Mouse (Mus musculus): ENCODE data around the gene Asphd2.

Asphd2 gene

DNA sequence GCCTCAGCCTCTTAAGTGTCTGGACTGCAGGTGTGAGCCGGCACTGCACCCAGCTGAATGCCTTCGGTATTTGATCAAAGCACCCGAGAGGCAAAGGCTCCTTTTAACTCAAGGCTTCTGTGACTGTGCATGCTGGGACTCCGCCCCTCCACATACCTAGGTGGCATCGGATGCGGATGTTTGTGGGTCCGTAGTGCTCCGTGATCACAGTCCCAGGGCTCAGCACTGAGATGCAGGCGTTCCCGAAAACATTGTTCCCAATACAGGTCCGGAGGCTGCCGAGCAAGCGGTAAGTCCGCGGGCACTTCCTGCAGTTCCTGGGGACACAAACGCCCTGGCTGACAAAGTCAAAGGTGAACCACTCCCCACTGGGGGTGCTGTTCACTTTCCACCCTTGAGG is 3.7 kb downstream of the Asphd2 start:
- DNase-seq (ENCODE audit: low read depth) = no peak

DNA sequence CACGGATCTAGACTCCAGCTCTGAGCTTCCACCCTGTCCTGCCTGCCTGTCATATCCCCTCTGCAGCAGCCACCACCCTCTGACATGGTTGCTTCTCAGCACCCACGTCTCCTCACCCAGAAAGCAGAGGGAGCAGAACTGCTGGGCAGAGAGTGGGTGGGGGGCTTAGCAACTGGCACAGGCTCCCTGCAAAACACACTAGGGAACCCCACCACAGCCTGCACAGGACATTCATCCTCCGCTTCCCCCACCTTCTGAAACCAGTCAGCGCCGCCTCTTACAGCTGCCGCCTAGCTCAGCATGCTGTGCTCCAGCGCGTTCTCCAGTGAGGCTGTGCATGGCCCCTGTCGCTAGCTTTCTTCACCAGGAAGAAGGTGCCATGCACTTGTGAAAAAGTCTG is 5.3 kb downstream of the Asphd2 start:
- DNase-seq (ENCODE audit: low read depth) = no peak

DNA sequence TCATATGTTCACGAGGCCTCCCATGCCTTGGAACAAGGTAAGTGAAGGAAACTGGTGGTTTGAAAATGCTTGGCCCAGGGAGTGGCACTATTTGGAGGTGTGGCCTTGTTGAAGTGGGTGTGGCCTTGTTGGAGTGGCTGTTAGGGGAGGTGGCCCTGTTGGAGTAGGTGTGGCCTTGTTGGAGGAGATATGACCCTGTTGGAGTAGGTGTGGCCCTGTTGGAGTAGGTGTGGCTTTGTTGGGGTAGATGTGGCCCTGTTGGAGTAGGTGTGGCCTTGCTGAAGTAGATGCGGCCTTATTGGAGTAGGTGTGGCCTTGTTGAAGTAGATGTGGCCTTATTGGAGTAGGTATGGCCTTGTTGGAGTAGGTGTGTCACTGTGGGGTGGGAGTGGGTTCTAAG is 8.7 kb downstream of the Asphd2 start:
- DNase-seq (ENCODE audit: low read depth) = no peak

DNA sequence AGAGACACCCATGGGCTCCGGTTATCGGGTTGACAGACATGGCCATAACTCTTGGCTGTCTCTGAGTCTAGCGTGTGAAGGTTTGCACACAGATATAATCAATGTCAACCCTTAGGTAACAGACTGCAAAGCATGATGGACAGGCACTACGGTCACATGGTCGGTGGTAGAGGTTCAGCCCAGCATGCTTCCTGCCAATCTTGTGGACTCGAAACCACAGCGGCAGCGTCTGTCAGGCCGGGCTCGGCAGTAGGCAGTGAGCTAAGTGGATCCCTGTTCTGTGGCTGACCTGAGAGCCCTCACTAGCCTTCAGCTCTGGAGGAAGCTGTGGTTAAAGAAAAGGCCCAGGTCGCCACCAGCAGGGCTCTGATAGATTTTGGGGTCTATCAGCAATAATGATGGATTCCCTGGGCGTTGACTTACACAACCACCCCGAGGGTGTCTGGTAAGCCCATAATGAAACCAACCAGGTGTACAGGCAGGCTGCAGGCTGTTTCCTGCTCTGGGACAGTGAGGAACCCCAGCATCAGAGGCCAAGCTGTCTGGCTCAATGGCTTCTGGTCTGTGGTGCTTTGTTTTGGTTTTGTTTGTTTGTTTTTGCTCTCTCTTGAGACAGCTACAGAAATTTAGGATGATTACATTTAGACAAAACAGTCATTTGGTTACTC is 9.7 kb downstream of the Asphd2 start:
- DNase-seq (ENCODE audit: low read depth) = no peak

GRCm38 (mm10) chr5:112382641-112383330 is 11.9 kb downstream of the Asphd2 start:
- no peak for DNase-seq (ENCODE audit: low read depth)

- DNase-seq (ENCODE audit: low read depth) = no peak
Measured at GRCm38 (mm10) chr5:112382042-112382441, 12.6 kb downstream of the Asphd2 start.

DNA sequence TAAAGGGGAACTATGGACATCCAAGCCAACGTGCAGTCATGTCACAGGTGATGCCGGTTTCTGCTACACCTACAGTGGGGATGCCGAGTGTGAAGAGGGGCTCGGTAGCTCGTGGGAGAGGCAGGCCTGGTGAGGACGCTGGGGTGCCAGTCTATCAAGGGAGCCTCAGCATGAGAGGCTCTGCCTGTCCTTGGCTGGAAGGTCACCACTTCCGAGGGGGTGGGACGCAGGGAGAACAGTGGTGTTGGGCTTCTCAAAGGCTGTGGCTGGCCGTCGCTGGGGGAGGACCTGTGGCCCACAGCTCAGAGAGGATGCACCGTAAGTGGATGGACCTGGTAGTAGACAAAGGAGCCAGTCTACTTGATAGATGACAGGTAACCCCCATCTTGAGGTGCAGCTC is 13.5 kb downstream of the Asphd2 start:
- DNase-seq (ENCODE audit: low read depth) = no peak

- no peak for DNase-seq (ENCODE audit: low read depth)
Measured at GRCm38 (mm10) chr5:112378716-112379115, 15.9 kb downstream of the Asphd2 start.

- DNase-seq (ENCODE audit: low read depth) = no peak
Measured at GRCm38 (mm10) chr5:112377380-112377779, 17.3 kb downstream of the Asphd2 start.

DNA sequence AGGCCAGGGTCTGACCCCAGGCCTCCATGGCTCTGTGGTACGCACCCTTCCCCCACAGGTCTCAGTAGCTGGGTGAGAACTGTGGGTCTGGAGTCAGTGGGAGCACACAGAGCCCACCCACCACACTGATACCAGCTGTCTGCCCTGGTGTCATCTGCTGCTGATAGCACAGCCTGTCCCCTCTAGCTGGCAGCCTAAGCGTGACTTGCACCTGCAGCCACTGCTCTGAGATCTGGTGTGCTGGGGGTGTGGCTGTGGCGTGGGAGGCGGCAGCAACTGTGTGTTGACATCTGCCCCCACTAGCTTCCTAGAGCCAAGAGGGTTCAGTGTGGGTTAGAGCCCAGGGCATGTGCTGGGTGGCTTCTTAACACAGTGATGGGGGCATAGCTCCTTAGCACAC is 18.6 kb downstream of the Asphd2 start:
- DNase-seq (ENCODE audit: low read depth) = no peak

DNA sequence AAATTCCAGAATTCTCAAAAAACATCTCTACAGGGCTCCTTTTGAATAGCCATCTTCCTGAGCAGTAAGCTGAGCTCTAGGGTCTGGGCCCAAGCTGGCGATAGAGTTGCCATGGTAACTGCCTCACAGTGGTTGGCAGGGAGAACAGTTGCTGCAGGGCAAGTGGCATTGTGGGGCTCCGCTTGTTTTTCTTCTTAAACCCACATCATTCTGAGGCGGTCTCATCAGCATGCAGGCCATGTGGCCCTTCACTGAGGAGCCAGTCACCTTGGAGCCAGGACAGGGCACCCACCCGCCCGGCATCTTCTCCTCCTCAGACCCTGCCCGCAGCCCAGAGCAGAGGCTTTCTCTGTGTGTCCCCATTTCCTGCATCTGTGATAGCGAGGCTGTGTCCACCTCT is 22.7 kb downstream of the Asphd2 start:
- no peak for DNase-seq (ENCODE audit: low read depth)

GRCm38 (mm10) chr5:112370236-112370813 is 24.3 kb downstream of the Asphd2 start:
- no peak for DNase-seq (ENCODE audit: low read depth)

GRCm38 (mm10) chr5:112369326-112369725 is 25.3 kb downstream of the Asphd2 start:
- DNase-seq (ENCODE audit: low read depth) = no peak

DNA sequence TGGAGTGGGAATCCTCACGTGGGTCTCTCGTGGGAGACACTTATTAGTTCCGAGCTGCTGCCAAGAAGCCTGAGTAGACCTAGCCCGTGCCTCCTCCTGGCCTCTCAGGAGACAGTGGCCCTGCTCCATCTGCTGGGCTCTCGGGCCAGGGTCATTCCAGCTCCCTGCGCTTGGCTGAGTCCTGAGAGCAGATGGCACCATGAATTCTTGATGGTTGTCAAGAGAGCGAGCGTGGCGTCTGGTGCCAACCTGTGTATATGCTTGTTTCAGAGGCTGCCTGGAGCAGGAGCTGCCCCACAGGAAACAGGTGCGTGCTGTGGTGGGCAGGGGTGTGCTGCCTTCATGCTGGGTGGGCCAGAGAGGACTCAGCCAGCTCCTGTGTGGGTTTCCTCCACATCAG is 26.0 kb downstream of the Asphd2 start:
- no peak for DNase-seq (ENCODE audit: low read depth)

GRCm38 (mm10) chr5:112367929-112368328 is 26.7 kb downstream of the Asphd2 start:
- DNase-seq (ENCODE audit: low read depth) = no peak

- no peak for DNase-seq (ENCODE audit: low read depth)
Measured at GRCm38 (mm10) chr5:112367338-112367737, 27.3 kb downstream of the Asphd2 start.

- no peak for DNase-seq (ENCODE audit: low read depth)
Measured at GRCm38 (mm10) chr5:112366879-112367278, 27.8 kb downstream of the Asphd2 start.

- no peak for DNase-seq (ENCODE audit: low read depth)
Measured at GRCm38 (mm10) chr5:112364184-112364797, 30.4 kb downstream of the Asphd2 start.

DNA sequence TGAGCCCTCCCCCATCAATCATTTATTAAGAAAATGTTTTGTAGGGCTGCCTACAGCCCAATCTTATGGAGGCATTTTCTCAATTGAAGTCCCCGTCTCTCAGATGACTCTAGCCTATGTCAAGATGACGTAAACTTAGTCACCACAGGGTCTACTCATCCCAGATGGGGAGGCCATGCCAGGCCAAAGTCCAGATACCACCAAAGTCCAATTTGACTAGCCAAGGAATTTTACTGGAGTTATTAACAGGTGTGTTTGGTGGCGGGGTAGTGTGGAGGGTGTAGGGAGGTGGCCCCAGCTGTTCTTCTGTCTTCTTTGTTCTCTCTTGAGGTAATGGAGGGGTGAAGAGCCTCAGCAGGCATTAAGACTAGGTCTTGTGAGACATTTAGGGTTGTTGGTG is 34.6 kb downstream of the Asphd2 start:
- DNase-seq (ENCODE audit: low read depth) = no peak

DNA sequence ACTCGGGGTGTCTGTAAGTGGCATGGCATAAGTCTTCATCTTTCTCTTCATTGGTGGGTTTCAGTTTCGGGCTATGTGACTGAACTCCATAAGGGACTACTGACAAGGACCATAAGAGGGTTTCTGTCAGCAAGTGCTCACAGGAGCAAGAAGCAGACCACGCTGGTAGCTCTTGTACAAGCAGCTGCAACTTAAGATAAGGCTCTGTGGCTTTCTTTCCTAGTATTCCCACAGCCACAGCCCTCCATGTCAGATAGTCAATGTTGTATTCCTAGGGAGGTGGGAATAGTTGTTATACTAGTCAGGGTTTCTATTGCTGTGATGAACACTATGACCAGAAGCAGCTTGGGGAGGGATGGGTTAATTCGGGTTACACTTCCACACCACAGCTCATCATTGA is 35.1 kb downstream of the Asphd2 start:
- no peak for DNase-seq (ENCODE audit: low read depth)

DNA sequence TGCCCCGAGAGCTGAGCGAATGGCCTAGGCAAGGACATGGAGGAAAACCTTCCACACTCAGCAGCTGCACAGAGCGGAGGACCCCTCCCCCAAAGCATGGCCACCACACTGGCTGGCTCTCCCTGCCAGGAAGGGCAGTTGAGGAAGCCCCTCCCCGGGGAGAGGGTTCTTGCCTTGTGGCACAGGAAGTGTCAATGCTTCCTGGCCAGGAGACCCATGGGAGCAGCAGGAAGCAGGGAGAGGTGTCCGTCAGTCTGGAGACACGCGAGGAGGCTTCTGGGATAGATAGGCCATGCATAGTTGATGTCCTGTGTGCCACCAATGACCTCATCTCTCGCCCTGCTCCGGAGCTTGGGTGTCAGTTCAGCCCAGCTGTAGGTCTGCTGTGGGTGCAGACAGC is 38.3 kb downstream of the Asphd2 start:
- DNase-seq (ENCODE audit: low read depth) = no peak

DNA sequence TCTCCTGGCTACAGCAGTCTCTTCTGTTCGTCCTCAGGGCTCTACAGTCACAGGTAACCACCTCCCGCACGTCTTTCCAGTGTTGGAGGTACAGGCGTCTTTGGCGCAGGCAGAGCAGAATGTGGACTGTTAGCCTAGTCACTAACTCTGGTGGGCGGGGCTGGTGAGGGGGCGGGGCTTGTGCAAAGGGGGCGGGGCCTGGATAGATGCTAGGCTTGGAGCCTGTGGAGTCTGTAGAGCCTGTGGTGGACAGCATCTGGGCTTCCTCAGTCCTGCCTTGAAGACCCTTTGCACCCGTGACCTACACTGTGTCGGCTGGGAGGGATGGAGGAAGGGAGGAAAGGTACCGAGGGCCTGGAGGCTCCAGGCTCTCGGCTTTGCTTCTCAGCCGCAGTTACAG is 38.8 kb downstream of the Asphd2 start, which contains the start of gene Gm6583:
Gene Gm6583 (minus strand): TSS at position 124 of the 400 bp plus-strand sequence.
- no peak for DNase-seq (ENCODE audit: low read depth)

GRCm38 (mm10) chr5:112355493-112355892 is 39.2 kb downstream of the Asphd2 start:
- DNase-seq (ENCODE audit: low read depth) = no peak

All from fibroblast of lung, adult 2 months (primary cell).